Mouse (Mus musculus) liver, adult 2 months (tissue): ENCODE results near the gene Chrna5. TPM values are rescaled to one million over a fixed set of nuclear protein-coding genes. Genes with fewer than 3 reads are reported as not detected.
A peak's percentile ranks its signal among the peaks of the same experiment; 100 is the strongest.

Experiments used
- DNase-seq: peaks from one replicate; pipeline ENCODE4 v3.0.0-alpha.2; 2011; ENCODE audit warnings: low read depth, low spot score; ENCODE audit errors: extremely low read depth
- H3K27ac ChIP-seq: fragments of 200-500 bp; replicated peaks from 2 replicates; pipeline ENCODE4 v1.5.1; 2012; ENCODE audit warnings: low read depth, mild to moderate bottlenecking, control low read depth, inconsistent platforms, low read length; ENCODE audit not compliant: insufficient read depth
- H3K27me3 ChIP-seq: fragments of 200-500 bp; 2 replicates; pipeline ENCODE4 v1.6.1; 2012; ENCODE audit warnings: mild to moderate bottlenecking, moderate library complexity, low read length, inconsistent platforms; ENCODE audit not compliant: control insufficient read depth, insufficient read depth
- H3K36me3 ChIP-seq: fragments of 200-500 bp; 2 replicates; pipeline ENCODE4 v1.6.1; 2012; ENCODE audit warnings: low read length, inconsistent platforms; ENCODE audit not compliant: control insufficient read depth, insufficient read depth
- H3K4me1 ChIP-seq: fragments of 200-500 bp; 2 replicates; pipeline ENCODE4 v1.6.1; 2011; ENCODE audit warnings: low read length; ENCODE audit not compliant: control insufficient read depth, insufficient read depth
- H3K4me3 ChIP-seq: fragments of 200-500 bp; 2 replicates; pipeline ENCODE4 v1.5.1; 2011; ENCODE audit warnings: low read depth, mild to moderate bottlenecking, control low read depth, low read length, moderate library complexity; ENCODE audit not compliant: insufficient read depth
- H3K79me2 ChIP-seq: fragments of 200-500 bp; 2 replicates; pipeline ENCODE4 v1.6.1; 2012; ENCODE audit warnings: inconsistent platforms, mild to moderate bottlenecking, low read length, moderate library complexity; ENCODE audit not compliant: control insufficient read depth, insufficient read depth
- H3K9ac ChIP-seq: fragments of 200-500 bp; 2 replicates; pipeline ENCODE4 v1.6.1; 2012; ENCODE audit warnings: low read depth, mild to moderate bottlenecking, control low read depth, inconsistent platforms, low read length
- CTCF ChIP-seq: fragments of 200-500 bp; IDR thresholded peaks from 2 replicates; pipeline ENCODE4 v1.5.1; 2011; ENCODE audit warnings: low read depth, low read length, control low read depth
- POLR2A ChIP-seq: fragments of 200-500 bp; IDR thresholded peaks from 2 replicates; pipeline ENCODE4 v1.6.1; 2011; ENCODE audit warnings: low read length, control low read depth; ENCODE audit not compliant: insufficient read depth; ENCODE audit errors: extremely low read depth
- WGBS: fragments of 180-500 bp; shearing (Covaris S2); methylation state at CpG from one replicate; pipeline ENCODE4 v1.1.7; 2018; 5-methylcytosine and 5-hydroxymethylcytosine counted together
- polyA plus RNA-seq: library from polyadenylated mRNA; depleted of rRNA; stranded (reverse); fragments of >200 nt; gene quantifications from 2 replicates; pipeline ENCODE4 v1.2.3, GENCODE M21; 2012
- total RNA-seq: library from RNA; depleted of rRNA; stranded (reverse); fragments of >200 nt; gene quantifications from 2 replicates; pipeline ENCODE4 v1.2.3, GENCODE M21; 2014

Gene Chrna5
- total and polyA plus RNA-seq, 2 experiments = not detected

DNA sequence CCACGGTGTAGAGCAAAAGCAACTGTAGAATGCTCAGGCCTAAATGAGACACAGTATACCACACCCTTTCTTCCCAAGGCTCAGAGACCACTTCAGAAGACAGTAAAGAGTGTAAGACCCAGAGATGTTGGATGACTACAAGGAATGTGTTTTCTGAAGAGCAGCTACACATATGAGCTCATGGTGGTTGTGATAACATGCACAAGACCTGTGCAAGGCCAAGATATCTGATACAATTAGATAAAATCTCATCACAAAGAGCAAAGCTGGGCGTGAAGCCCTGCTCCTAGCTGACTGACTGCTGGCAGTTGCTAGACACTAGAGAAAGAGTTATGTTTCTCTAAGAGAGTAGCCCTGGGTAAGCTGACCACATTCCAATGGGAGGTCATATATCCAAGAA, 29.0 kb downstream of the Chrna5 start:
- no peaks in the 10 kb centered on the region for H3K27me3 ChIP-seq
- no peak overlapping the region for H3K4me3 ChIP-seq
- DNase-seq = no peak
- no peak overlapping the region for H3K27ac ChIP-seq
- no peak overlapping the region for H3K9ac ChIP-seq
- H3K79me2 ChIP-seq = no peaks in the 10 kb centered on the region
- no peaks in the 10 kb centered on the region for H3K36me3 ChIP-seq
- TF ChIP-seq POLR2A = no peak
- TF ChIP-seq CTCF = no peak
- no peaks in the 10 kb centered on the region for H3K4me1 ChIP-seq
- 82% methylated on average over 2 of the region's 2 CpGs for WGBS

DNA sequence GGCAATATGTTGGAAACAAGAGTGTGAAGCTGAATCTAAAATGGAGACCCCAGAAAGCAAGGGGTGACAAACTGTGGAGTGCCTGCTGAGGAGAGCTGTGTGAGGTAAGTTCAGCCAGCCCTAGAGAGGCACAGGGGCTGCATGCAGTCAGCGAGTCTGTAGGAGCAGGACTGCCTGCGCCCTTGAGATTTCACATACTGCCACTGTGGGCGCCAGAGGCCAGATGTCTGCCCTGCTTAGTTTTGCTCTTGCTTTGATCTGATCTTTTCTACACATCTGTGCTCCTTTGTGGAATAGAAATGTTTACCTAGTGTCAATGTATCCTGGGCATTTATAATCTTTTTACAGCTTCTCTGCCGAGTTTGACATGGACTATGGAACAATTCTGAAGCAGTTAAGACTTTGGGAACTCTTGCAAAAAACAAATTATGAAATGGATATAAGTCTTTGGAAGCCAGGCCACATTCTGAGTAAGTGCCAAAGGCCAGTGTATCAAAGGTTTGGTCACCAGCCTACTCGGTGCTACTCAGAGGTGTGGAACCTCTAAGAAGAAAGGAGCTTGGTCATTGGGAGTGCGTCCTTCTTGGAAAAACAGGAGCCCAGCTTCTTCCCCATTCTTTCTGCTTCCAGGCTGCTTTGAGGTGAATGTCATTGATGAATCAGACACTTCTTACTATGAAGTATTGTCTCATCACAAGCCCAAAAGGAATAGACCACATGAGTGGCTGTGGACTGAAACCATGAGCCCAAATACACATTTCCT, 30.1 kb downstream of the Chrna5 start:
- TF ChIP-seq CTCF (no peak), POLR2A (no peak)
- Histone ChIP-seq H3K79me2 (no peaks in the 10 kb centered on the region), H3K27ac (no peak overlapping the region), H3K4me1 (no peaks in the 10 kb centered on the region), H3K4me3 (no peak overlapping the region), H3K9ac (no peak overlapping the region), H3K36me3 (no peaks in the 10 kb centered on the region), H3K27me3 (no peaks in the 10 kb centered on the region)
- DNase-seq = no peak
- 59% methylated on average over 6 of the region's 6 CpGs for WGBS

DNA sequence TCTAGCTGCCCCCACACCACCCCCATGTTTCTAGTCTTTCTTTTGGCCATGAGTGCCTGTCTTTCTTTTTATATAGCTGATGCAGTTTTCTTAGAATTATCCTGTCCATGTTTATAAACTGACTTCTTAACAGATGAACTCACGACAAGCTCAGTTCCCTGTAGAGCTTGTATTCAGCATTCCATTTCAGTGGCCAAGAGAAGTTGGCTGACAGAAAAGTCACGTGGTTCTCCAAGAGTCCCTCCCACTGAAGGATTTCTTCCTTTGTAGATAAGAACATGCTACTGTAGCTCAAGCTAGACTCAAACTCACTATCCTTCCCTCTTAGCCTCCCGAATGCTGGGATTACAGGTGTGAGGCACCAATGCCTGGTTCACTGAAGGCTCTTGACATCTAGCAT, 36.2 kb downstream of the Chrna5 start:
- WGBS = 72% methylated on average over 3 of the region's 3 CpGs
- no peak overlapping the region for H3K4me3 ChIP-seq

DNA sequence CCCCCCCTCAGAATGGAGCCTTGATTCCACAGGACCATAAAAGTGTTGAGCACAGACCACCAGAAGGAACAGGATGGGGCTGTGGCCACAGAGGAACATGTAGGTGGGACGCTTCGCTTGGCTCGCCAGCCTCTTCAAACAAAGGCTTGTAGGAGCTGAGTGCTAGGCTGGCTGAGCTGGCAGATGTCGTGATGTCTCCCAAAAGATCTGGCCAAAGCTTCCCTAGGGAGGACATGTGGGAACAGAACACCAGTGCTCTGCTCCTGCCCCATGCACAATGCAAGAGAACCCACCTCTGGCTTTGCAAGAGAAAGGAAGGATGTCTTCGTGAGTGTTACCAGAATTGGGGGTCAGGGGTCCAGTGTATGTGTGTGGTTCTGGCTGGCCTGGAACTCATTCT, 42.6 kb downstream of the Chrna5 start:
- Histone ChIP-seq H3K4me1 (no peaks in the 10 kb centered on the region), H3K27ac (no peak overlapping the region), H3K79me2 (no peaks in the 10 kb centered on the region), H3K4me3 (no peak overlapping the region), H3K36me3 (no peaks in the 10 kb centered on the region), H3K27me3 (peaks cover 7% of the 10 kb centered on the region; the same call in 1 of the 2 replicates), H3K9ac (no peak overlapping the region)
- 72% methylated on average over 5 of the region's 5 CpGs for WGBS
- TF ChIP-seq POLR2A (no peak), CTCF (no peak)
- DNase-seq = no peak

More for the DNA sequence above, 36.2 kb downstream of the Chrna5 start:
- no peaks in the 10 kb centered on the region for H3K4me1 ChIP-seq
- no peaks in the 10 kb centered on the region for H3K79me2 ChIP-seq
- no peak overlapping the region for H3K27ac ChIP-seq
- no peak for TF ChIP-seq CTCF
- TF ChIP-seq POLR2A = no peak
- H3K9ac ChIP-seq = no peak overlapping the region
- no peaks in the 10 kb centered on the region for H3K27me3 ChIP-seq
- DNase-seq = no peak
- H3K36me3 ChIP-seq = no peaks in the 10 kb centered on the region

DNA sequence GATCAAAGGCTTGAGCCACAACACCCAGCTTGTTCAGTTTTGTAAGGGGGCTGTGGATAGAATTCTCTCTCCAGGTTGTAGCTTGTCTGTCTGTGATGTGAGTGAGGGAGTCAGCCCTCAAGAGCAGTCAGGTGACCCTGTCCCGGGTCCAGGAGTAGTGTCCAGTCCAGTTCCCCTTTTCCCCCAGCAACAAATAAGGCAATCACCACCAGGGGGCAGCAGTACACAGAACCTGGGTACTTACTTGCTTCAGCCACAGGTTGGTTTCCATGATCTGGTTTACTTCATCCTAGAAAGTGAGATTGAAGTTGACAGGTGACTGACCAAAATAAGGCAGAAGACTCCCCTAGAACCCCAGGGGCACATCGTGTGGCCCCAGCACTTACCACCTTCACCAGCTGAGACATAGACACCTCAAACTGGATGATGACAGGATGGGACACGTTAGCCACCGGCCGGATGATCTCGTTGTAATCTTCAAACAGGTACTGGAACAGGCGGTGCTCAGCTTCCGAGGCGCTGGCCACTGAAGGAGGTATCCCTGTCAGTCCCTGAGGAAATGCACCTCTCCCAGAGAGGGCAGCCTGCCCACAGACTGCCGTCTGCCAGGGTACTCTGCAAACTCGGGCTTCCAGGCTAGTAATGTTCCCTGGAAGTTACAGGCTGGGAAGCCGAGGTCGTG, 43.4 kb downstream of the Chrna5 start:
- H3K4me1 ChIP-seq = no peaks in the 10 kb centered on the region
- H3K27ac ChIP-seq = no peak overlapping the region
- no peaks in the 10 kb centered on the region for H3K36me3 ChIP-seq
- WGBS = 51% methylated on average over 13 of the region's 13 CpGs
- peak; percentile 73 for TF ChIP-seq CTCF
- TF ChIP-seq POLR2A = no peak
- H3K27me3 ChIP-seq = peaks cover 7% of the 10 kb centered on the region; the same call in 1 of the 2 replicates
- H3K9ac ChIP-seq = no peak overlapping the region
- DNase-seq = peak; percentile 51
- no peak overlapping the region for H3K4me3 ChIP-seq
- no peaks in the 10 kb centered on the region for H3K79me2 ChIP-seq
